Mouse (Mus musculus): ENCODE data around the gene Adam22.
"Not testable (repeated sequence)": the region's sequence is repeated elsewhere in the genome, so short reads cannot be mapped to it uniquely, and the experiment has no call there.

Adam22 gene

DNA sequence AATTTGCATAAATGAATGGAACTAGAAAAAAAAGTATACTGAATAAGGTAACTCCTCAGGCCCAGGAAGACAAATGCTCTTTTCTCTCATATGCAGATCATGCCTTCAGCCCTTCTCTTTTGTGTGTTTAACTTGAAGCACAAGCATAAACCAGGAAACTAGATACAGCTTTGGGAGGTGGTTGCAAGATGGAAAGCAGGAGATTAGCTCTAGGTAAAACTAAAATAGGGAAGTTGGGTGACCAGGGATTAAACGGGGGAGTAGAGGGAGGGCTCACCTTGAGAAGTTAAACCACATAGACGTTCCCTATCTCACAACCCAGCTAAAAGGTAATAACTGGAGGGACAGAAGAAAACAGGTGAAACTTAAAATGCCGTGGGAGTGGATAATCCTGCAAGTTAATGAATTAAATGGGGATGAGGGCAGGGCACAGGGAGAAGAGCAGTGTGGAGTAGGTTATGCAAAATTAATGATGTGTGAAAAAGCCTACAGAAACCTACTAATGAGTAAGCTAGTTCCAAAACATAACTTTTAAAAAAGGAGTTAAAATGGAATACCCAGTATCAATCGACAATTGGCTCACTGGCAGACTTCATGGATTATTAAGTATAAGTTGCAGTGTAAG, 40.2 kb downstream of the Adam22 start:
- DNase-seq (ENCODE audit: low read depth, low spot score): no peak

DNA sequence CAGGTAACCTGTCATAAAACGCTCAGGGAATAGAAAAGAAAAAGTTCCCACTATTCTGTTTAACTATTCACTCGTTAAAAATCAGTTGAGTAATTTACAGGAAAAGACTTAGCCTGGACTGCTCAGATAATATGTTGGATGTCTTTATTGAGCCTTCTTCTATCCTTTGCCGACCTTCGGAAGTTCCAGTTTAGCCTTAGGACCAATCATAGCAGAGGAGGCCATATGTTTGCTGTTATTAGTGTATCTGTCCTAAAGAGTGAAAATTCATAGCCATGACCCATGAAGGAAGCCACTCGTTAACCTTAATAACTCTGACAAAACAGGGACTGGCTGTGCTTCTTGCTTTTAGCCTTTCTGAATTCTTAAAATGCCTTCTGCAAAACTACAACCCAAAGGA, 41.3 kb downstream of the Adam22 start:
- DNase-seq (ENCODE audit: low read depth, low spot score): no peak

DNA sequence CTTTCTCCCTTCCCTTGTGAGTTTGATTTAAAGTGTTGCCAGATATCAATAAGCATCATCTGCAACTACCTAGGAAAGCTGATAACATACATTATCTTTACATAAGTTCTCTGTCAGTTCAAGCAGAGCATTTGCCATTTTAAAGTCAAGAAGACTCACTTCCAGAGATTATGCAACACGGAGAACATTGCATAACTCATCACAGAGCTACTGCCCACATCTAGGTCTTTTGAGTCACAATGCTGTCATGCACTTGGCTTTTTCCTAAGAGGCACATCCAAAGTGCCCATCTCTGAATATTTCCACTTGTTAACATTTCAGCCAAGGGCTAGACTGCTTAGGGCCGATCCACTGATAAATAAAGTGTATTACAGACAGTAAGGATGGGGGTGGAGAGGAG, 55.6 kb downstream of the Adam22 start:
- DNase-seq (ENCODE audit: low read depth, low spot score): no peak

DNA sequence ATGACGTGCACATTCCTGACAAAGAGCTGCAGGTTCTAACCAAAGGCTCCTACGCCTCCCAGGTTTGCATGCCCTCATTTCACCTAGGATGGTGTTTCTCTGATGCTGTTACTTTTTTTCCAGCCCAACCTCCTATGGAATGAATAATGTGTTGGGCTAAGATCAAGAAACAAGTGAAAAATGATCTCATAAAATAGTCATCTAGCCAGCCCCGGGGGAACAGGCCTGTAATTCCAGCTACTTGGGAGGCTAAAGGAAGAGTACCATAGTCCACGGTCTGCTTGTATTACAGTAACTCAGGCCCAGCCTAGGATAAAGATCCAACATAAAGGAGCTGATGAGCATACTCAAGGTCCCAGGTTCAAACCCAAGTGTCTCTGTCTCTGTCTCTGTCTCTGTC, 57.1 kb downstream of the Adam22 start:
- DNase-seq (ENCODE audit: low read depth, low spot score): no peak

DNA sequence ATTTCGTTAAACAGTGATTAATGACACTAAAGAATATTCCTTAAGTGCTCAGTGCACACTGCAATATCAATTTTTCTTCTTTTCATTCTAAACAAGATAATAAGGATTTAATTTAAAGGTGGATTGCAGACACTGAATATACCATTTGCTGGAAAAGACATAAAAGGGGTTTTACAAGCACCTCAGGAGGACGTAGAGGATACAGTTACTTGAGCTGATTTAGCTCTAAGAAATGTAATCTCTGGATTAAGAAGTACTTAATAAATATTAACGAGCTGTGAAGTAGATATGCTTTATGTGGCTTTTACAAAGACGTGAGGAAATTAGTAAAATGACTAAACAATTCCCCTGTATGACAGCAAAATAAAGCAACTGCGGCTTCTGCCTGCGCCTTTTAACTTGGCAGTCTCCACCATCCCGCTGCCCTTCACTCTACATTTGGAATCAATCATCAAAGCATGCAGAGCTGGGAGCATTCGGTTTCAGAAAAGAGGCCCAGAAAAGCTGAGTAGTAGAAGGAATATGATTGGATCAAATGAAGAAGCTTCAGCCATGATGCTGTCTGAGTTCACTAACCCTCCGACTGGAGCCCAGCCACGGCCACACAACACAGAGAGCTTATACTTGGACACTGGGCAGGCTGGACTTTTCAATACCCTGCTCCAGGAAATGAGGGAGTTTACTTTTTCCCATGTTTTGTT, 70.1 kb downstream of the Adam22 start:
- DNase-seq (ENCODE audit: low read depth, low spot score): no peak

DNA sequence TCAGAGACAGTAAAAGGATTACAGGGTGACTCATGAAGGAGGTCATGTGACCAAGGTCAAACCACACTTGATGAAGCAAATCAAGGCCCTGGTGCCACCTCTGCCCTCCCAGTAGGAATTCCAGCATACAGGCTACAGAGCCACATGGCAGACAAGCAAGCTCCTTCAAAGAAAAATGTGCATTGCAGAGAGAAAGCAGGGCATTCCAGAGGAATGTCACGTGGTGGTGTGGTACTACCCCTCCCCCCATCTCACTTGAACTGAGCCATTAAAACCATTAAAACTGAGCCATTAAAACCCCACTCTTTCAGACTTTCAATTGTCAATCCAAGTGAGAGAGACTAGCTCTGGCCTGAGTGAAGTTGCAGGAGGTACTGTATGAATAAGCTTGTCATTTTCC, 74.7 kb downstream of the Adam22 start:
- DNase-seq (ENCODE audit: low read depth, low spot score): peak; percentile 57

DNA sequence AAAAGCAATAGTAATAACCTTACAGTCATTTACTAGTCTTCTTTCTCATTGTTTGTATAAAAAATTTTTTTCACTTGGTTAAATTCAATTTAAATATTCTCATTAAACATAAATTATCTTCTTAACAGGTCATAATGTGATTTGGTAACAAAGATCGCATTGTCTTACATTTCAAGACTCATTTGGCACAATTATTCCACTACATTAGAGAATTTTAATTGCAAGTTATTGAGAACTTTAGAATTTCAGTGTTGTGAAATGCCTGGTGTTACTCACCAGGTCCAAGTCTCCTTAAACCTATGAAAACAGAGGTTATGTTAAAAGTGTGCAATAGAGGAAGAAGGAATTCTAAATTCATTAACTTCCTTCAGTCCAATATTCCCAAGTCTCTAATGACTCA, 76.5 kb downstream of the Adam22 start:
- no peak for DNase-seq (ENCODE audit: low read depth, low spot score)

DNA sequence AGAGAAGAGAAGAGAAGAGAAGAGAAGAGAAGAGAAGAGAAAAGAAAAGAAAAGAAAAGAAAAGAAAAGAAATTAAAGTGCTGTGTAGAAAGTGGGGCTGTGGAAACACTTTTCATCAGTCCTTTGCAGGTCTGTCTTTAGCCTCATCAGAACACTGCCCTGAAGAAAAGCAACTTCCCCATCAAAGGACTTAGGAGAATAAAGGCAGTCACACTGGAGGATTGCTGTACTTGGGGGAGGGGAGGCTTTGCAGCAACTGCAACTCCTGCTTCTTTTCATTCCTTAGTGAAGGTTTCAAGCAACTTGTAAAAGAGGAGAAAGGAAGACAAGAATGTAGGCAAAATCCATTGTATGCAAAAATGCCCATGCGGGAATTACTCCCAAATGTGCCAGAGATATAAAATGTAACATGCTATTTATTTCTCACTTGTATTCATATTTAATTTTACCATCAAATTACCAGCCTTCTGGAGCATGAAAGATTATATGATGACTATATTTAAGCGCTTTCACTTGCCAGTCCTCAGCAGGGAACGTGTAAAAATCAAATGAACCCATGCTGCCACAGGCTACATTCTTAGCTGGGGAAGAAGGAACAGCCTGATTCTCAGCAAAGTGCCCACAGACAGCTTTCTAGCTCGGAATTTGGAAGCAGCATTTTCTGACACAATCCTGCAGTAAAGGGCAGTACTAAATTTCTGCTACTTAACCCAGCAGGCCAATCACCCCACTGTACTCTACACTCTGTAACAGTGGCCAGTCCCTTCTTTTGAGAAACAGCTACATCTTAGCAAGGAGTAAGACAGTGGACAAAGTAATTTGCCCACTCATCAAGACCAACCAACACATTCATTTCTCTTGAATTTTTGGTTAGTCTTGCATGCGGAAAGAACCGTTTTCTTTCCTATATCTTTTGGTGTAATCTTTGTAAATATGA, 78.0 kb downstream of the Adam22 start:
- DNase-seq (ENCODE audit: low read depth, low spot score): no peak

DNA sequence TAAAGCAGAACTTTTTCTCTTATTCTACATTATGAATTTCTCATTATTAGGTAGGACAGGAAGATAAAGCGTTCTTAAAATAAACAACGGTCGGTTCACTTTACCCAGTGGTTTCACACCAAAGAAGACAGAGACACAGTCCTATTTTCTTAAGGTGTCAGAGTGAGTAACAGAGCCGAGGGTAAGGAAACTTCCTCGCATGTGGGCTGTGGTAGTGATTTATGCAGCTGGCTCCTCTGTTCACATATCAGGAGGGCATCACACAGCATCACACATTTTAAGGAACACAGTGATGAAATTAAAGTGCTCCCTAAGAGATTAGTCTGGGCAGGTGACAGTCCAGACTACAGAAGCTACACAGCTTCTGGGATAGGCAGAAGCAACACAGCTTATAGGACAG, 83.8 kb downstream of the Adam22 start:
- no peak for DNase-seq (ENCODE audit: low read depth, low spot score)

DNA sequence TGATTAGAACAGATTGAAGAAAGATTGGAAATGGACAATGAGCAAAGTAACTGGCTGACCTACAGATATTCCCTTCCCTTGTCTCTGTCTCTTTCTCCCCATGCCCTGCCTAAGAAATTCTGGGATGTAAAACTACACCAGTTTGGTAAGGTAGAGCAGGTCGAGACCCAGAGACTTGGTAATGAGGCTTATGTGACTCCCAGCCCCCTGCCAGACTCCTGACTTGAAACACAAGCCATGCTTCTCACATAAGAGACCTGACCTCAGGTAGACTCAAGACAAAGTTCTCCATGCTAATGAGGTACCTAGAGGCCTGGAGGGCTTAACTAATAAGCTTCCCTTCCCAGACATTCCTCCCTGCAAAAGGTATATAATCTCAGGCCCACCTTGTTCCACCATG, 91.8 kb downstream of the Adam22 start:
- DNase-seq (ENCODE audit: low read depth, low spot score): no peak

DNA sequence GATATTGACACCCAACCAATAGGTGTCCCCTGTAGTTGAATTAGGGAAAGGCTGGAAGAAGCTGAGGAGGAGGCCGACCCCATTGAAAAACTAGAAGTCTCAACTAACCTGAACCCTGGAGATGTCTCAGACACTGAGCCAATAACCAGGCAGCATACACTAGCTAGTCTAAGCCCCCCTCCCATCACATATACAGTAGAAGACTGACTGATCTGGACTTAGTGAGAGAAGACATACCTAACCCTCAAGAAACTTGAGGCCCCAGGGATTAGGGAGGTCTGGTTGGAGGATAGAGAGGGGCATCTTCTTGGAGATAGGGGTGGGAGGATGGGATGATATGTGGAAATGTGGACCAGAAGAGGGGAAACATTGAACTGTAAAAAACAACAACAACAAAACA, 110.6 kb downstream of the Adam22 start:
- DNase-seq (ENCODE audit: low read depth, low spot score): no peak

DNA sequence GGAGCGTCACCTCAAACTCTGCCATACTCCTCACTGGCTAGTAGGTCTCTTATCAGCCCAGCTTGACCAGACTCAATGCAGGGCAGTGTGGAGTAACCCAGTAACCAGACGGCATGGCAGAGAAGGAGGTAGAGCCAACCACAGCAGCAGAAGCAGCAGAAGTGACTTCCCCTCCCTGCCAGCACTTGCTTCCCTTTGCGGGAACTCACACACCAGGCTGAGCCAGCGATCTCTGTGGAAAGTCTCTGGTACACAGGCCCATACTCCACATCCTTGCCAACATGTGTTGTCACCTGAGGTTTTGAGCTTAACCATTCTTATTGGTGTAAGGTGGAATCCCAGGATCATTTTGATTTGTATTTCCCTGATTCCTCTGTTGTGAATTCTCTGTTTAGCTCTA, 111.5 kb downstream of the Adam22 start:
- no peak for DNase-seq (ENCODE audit: low read depth, low spot score)

DNA sequence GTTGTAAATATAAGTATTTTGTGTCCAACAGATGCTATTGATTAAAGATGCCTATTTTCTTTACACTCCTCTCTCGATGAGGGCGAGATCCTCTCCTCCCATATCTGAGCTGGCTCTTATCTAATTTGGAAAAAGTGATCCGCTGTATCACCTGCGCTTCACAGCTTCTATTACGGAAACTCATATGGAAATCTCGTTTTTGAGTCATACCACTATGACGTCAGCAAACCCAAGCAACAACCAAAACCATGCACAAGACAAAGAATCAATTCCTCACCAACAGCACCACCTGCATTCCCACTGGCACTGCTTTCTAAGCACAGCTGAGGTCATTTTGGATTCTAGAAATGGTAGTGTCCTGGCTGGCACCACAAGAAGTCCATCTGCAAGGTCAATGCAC, 123.3 kb downstream of the Adam22 start:
- no peak for DNase-seq (ENCODE audit: low read depth, low spot score)

DNA sequence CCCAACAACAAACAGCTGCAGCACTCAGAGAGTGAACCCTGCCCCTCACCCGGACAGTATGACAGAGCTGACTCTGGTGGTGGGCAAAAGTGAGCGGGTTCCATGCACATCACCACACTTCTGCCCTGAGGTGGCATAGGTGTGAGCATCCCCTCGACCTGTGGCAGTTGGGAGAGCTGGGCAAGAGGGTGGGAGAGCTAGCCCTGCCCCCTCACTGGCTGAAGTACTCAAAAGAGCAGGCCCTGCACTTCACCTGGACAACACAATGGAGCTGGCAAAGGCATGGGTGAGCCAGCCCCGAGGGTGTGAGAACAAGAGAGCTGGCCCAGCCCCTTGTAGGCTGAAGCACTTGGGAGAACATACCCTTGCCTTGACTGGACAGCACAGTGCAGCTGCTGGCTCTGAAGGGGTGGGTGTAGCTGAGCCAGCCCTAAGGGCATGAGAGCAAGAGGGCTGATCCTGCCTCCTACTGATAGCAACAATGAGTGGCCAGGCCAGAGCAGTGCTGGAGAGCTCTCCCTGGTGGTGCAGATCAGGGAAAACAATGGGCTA, 124.8 kb downstream of the Adam22 start:
- no peak for DNase-seq (ENCODE audit: low read depth, low spot score)

DNA sequence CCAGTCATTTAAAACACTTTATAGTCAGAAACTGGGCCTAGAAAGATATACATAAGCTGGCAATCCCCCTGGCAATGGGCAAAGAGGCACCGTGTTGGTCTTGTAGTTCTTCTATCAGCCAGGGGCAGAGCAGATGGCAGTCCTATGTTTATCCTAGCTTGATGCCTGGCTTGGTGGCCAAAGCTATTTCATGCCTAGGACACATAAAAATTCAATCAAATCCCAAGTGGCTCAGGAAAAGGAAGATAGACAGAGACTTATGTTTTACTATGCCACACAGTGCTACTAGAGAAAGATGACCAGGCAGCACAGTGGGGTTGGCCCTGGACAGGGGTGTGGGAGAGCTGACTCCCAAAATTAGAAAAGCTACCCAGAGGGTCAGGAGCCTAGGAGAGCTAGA, 125.3 kb downstream of the Adam22 start:
- DNase-seq (ENCODE audit: low read depth, low spot score): no peak

DNA sequence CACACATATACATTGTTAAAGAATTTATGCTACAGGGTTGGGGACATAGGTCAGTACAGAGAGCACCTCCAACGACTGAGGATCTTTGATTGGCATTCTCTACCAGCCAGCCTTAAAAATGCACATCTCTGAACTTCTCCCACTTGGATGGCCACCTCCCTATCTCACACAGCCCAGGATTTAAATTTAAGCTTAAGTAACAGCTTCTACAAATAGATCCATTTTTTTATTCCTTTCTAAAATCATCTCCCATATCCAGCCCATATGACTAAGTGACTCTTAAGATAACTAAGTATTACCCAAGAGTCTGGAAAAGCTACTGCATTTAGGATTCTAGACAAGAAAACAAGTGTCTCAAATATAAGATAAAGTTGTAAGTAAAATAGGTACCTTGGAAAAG, 140.9 kb downstream of the Adam22 start:
- no peak for DNase-seq (ENCODE audit: low read depth, low spot score)

DNA sequence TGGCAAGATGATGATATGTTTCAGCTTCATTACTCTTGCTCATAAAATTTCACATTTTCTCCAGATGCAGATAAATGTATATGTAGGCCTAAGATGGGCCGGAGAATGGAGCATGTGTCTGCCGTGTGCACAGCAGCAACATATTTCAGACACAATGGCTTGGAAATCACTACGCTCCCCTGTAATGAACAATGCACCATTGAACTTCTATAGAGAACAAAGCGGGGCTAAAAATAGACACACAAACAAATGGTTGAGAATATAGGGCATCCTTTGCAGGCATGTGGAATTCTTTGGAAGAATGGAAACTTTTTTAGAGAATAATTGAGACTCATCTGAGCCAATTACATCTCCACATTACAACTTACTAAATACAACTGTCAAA, 143.6 kb downstream of the Adam22 start:
- DNase-seq (ENCODE audit: low read depth, low spot score): no peak

DNA sequence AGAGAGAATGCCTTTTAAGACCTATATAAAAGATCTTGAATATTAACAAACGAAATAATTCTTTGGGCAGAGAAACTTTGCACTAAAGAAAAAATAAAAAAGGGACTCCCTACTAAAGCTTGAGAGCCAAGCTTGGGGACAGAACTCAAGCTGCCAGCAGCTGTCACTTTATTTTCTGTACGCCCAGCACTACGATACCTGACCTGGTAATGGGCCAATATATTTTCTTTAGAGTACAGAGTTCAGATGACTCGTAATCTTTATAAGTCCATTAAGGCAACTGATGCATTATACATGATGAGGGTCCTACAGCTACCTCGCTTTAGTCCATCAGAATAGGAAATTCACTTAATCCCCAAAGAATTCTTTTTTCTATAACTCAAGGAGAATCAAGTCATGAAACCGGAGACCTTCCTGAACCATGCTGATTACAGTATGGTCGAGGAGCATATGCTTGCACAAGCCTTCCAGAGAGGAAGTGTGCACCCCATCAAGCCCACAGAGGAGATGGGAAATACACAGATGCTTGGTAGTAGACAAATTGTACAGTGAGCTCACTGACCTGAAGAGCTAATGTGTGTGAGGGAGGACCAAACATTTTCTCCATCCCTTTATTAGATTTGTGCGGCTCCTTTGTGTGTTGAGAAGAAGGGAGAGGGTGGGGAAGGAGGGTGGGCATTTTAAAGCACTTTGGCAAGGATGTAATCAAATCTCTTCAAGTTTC, 144.2 kb downstream of the Adam22 start:
- no peak for DNase-seq (ENCODE audit: low read depth, low spot score)

DNA sequence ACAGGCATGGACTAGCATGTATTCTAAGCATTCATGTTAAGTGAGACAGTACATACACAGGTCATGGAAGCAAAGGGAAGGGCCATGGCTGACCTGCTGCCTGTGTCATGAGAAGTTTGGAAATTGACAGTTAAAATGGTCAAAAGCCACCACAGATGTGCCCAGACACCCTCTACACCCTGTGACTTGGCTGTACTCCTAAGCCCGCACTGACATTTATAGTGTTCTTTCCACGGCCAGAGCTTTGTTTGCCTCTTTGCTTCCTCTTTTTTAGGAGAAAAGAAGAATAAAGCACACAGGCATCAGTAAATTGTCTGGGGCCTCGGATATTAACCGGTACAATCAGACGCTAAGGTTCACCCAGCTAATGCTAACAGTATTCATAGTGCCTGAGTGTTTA, 146.3 kb downstream of the Adam22 start:
- DNase-seq (ENCODE audit: low read depth, low spot score): no peak

DNA sequence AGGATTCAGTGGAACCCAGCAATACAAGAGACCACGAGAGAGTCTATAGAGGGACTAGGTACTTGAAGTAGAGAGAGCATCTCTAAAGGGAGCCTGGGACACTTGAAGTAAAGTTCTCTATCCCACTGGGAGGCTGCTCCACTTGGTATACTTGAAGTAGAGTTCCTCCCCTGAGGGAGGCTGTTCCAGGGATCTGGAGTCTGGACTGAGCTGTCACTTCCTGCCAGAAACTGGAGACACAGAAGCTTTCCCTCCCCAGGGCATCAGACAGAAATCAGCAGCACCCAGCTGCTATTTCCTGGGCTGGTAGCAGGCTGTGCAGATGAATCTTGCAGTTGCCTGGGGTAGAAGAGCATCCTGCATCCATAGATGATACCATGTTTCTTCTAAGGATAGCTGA, 152.1 kb downstream of the Adam22 start:
- DNase-seq (ENCODE audit: low read depth, low spot score): no peak

DNA sequence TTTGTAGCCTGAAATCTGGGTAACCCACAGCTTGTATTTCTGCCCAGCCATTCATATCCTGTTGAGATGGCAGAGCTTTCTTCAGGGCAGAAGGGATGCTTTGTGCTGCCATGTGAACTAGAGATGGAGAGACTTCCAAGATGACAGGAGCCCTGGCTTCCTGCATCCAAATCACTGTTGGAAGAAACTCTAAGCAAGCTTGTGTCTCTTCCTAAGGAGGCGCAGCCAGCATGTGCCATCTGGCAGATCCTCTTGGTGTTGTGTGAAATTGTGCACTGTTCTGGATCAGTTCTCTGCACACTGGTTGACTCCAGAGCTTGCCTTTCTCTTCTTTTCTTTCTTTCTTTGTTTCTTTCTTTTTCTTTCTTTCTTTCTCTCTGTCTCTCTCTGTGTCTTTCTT, 183.0 kb downstream of the Adam22 start:
- DNase-seq (ENCODE audit: low read depth, low spot score): not testable (repeated sequence)

DNA sequence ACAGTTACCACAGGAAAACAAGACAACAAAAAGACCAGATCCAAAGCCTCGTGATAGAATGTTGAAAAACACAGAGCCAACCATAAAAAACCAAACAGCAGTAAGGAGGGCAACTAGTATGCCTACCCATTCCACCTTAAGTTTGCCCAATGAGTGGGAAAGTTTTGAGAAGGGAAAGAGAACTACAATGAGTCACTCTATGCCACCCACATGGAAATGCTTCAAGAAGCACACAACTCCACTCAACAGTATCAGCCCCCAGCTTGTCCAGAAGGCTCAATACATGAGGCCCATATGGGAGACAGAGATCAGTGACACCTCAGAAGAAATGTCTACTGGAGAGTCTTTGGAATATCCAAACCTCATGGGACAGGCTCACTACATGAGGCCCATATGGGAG, 187.3 kb downstream of the Adam22 start:
- DNase-seq (ENCODE audit: low read depth, low spot score): no peak

All from forelimb bud, embryonic 11.5 days (tissue).